Mouse (Mus musculus) adrenal gland, adult (tissue): ENCODE measurements around the gene Scoc.
"Not testable (repeated sequence)": the region's sequence is repeated elsewhere in the genome, so short reads cannot be mapped to it uniquely, and the experiment has no call there.

Source experiments
- DNase-seq, 2 experiments: peaks; one replicate each; pipeline ENCODE4 v3.0.0; 2022 to 2023; ENCODE audit warnings: low spot score in 1 of 2; ENCODE audit not compliant: inconsistent age in 2 of 2

Scoc gene

DNA sequence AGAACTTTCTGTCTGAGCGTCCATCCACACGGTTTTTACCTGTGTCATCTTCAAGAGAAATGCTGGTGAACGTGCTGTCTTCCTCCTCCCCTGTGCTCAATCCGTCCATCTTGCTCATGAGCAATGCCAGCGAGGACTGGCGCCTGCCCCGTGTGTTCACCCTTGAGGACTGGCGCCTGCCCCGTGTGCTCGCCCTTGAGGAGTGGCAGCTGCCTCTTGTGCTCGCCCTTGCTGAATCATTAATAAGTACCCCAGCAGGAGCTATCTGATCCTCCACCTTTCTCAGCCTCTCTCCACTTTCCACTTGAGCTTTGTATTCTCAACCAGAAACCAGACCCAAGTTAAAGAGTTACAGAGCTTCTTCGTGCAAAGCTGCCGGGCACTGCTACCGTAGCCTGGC, at the start of gene Scoc:
Scoc (minus strand) TSS at position 170 of the 400 bp plus-strand sequence.
- DNase-seq, result no peak

GRCm38 (mm10) chr8:83459606-83460005, 1.4 kb upstream of the Scoc start:
- no peak for DNase-seq

- no peak for DNase-seq
These were observed 1.1 kb downstream of the Scoc start for GRCm38 (mm10) chr8:83457121-83457520.

DNA sequence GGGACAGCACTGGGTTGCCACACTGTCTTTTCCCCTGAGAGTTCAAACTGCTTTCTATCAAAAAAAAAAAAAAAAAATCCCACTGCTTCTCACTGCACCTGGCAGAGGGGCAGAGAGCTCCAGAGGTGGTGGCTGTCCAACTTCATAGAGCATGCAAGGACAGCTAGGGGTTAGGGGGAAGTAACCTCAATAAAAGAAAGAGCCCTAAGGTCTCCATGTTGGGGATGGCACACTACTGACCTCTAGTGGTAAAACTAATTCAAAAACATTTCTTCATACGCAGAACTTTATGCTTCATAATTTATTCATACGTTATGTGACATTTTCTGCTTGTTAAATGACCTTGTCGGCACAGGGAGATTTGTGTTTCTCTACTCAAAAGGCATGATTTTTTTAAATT, 7.1 kb downstream of the Scoc start:
- DNase-seq, result peak in 1 of 2 experiments; percentile 49

DNA sequence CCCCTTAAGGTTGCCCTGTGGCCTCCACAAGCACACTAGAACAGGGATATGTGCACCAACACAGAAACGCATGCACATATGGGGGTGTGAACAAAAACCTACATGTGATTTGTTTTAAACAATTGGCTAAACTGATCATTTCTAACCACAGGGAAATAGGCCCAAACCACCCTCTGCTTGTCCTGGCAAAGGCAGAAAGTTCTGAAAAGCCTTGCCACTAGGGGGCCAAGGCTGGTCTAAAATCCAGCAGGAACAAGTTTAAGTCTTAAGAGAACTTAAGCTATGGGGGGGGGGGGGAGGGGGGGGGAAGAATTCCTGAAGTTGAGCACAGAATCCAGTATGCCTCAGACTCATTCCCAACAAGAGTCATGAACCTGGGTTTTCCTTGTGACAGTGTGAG, 8.2 kb downstream of the Scoc start:
- peak in 1 of 2 experiments; percentile 43 for DNase-seq

- DNase-seq, result no peak
These were observed 15.2 kb downstream of the Scoc start for GRCm38 (mm10) chr8:83443052-83443400.

DNA sequence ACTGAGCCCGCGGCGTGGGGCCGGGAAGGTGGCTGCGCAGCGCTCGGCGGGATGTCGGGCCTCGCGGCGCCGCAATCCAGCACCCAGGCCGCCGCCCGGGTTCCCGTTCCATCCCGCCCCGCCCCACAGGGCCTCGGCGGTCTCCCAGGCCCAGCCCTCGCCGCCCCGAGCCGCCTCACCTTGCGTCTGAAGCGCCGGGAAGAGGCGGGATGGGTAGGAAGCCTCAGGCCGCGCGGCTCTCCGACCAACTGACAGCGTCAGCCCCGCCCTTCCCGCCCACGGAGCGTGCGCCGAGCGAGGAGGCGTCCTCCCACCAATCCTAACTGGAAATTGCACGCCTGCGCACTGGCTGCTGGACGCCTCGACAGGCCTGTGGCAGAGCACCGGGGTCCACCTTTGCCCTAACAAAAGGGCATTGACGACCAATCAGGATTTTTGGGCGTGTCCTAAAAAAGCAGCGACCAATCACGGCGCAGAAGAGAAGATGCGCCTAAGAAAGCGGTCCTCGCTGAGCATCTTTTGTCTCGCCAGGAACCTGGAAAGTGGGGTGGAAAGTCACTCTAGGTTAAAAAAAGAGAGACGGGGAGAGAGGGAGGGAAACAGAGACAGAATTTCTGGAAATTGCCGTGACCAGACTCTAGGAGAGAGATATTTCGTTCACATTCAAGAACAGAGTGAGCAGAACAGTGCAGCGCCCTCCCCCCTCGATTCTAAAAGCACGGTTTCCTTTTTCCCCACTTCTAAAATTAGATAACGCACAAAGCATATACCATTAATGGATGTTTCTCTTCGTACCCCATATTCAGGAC, 15.7 kb downstream of the Scoc start:
- DNase-seq, result peak; percentile 98 to 99

DNA sequence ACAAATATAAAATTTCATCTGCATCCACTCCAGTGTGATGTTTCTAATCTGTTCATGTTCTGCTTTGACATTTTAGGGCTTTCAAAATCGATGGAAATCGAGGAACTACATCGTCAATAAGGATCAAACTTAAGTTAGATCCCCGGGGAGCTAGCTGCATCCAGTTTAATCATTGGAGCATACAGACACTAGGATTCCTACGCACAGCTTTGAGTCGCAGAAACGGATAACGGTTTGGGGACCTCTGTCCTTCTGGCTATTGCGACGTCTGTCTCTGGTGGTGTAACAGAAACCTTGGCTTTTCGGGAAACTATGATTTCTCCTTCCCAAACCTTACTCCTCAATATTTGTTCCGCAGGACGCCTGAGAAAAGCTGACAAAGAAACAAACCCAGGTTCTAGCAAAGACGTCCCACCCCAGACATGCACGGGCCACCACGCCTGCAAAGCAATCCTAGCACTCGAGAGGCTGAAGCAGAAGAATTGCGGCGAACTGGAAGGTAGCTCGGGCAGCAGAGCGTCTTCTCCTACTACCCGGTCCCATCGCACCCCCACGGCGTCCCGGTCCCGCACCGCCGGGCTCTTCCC, 16.4 kb downstream of the Scoc start:
- DNase-seq, result no peak

- DNase-seq, result no peak
These were observed 21.1 kb downstream of the Scoc start for GRCm38 (mm10) chr8:83437077-83437476.

GRCm38 (mm10) chr8:83429071-83429524, 29.1 kb downstream of the Scoc start:
- DNase-seq, result no peak

DNA sequence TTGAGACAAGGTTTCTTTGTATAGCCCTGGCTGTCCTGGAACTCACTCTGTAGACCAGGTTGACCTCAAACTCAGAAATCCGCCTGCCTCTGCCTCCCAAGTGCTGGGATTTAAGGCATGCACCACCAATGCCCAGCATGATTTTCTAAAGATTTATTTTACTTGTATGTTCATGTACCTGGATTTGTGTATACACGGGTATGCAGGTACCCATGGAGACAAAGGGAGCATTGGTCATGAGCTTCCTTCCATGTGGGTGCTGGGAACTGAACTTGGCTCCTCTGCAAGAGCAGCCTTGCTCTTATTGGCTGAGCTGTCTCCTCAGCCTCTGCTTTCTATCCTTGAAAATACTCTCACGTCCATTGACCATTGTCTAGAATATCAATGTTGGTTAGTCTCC, 29.6 kb downstream of the Scoc start:
- not testable (repeated sequence) for DNase-seq

DNA sequence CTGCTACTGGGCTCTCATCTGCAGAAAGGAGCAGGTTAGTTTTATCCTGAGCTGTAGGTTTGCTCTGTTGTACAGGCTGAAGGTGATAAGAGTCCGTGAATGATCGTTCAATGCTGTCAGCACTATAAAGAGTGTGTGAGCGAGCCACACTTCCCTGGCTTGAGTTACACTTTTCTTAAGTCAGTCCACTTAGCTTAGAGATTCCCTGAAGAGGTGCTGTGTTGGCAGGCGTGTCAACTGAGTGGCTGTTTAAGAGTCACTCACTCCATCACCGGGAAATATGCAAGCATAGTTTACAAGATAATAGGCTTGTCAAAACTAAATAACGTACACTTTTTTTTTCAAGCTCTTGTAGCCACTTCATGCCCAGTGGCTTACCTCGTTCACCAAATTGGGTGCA, 31.2 kb downstream of the Scoc start:
- DNase-seq, result no peak

DNA sequence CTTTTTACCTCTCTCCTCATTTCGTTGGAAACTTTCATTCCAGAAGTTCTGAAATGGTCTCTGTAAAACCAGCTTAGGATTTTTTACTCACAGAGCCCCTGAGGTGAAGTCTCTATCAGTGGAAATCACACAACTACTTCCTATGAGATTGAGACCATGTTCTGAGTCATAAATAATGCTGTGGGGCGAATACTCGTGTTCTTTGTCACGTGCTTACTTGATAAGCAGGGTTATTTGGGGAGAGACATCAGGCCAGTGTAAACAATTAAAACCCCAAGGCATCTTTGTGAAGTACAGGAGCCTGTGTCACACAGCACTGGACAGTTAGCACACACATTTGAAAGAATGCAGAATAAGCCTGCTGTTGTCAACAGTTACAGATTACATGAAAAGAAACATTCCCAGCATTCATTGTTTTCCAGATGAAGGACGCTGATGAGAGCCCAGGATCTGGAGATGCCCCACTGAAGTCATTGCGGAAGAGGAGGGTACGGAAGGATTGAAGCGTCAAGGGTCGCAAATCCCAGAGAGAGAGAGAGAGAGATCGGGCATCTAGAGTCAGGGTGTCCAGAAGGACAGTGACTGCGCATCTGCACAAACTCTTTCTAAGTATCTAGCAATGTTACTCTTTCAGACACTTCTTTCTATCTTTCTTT, 32.0 kb downstream of the Scoc start:
- no peak for DNase-seq

DNA sequence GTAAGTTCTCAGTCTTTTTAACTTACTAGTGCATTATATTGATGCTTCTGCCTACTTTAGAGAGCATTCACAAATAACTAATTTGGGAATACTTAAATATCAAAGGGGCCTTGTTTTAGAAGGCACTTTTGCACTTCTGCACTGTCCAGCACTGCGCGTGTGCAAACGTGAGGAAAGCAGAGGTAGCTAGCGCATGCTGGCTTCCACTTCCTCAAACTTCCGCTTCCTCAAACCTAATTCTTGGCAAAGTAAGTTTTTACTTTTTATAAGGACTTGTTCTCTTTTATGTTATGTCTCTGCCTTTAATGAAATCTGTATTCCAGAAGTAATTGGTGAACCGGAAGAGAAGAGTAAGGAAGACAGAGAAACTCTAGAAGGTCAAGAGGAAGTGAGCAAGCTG, 33.0 kb downstream of the Scoc start:
- no peak for DNase-seq

DNA sequence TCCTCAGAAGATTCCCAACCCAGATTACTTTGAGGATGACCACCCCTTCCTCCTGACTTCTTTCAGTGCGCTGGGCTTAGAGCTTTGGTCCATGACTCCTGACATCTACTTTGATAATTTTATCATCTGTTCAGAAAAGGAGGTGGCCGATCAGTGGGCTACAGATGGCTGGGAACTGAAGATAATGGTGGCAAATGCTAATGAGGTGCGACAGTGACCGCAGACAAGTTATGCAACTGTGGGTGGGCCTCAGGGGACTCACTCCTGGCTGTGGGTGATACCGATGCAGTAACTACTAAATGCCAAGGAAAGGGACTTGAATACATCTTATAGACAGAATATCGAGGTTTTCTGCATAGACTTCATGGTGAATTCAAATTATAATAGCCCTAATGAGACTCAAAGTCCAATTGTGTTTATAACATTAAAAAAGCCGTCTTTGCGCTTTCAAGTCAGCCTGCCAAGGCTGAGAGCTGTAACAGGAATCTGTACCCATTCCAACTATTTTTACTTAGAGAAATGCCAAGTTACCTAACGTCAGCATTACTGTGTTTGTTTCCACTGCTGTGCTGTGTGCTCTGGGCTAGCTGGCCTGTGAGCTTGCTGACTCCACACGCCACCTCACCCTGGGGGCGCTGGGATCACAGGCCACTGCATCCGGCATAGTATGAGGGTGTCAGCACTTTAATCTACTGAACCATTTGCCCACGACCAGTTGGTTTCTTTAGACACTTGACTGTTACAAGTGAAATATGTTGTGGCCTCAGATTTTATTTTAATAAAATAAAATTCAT, 35.0 kb downstream of the Scoc start:
- no peak for DNase-seq

DNA sequence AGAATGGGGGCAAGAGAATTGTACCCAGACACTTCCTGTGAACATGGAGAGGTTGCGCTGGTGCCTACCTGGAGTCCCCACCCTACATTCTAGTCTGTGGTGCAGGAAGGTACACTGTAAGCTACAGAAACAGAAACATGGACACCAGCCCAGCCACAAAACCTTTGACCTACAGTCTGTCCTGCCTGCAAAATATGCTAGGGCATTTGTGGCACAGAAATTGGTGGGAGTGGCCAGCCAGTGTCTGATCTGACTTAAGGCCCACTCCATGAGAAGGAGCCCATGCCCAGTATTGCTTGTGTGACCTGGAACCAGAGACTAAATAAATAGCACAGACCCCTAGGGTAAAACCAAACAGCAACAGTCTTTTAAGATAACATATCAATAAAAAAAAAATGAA, 36.8 kb downstream of the Scoc start:
- DNase-seq, result no peak

GRCm38 (mm10) chr8:83418805-83419516, 39.2 kb downstream of the Scoc start:
- DNase-seq, result no peak

- DNase-seq, result no peak
These were observed 40.2 kb downstream of the Scoc start for GRCm38 (mm10) chr8:83417970-83418369.

GRCm38 (mm10) chr8:83416878-83417277, 41.3 kb downstream of the Scoc start:
- no peak for DNase-seq

DNA sequence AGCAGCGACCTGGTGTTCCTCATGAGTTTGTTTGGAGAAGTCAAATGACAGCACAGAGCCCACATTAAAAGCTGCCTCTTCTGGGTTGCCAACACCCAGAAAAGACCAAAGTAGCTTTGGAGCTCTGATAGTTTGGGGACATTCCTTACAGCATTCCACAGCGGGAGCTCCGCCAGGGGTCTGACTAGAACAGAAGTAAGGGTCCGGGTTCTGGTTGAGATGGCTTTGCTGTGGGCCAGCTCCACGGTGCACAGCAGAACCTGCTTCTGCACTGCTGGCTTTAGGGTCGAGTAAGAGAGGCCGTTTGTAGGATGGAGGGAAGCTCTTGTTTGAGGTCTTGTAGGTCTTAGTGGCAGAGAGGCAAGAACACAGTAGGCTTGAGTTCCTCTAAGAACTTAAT, 49.7 kb downstream of the Scoc start:
- DNase-seq, result no peak

- DNase-seq, result no peak
These were observed 51.4 kb downstream of the Scoc start for GRCm38 (mm10) chr8:83406836-83407235.
